Mouse (Mus musculus) layer of hippocampus, adult 18-20 months (tissue): ENCODE data around the gene Otud1. TPM values are rescaled to one million over a fixed set of nuclear protein-coding genes. Genes with fewer than 3 reads are reported as not detected.

ENCODE experiments used
- DNase-seq, 2 experiments: peaks; one replicate each; pipeline ENCODE4 v3.0.0; 2022; ENCODE audit warnings: low spot score in 2 of 2
- total RNA-seq, 2 experiments: library from RNA; stranded (reverse); gene quantifications; 2 replicates each; pipeline ENCODE4 v1.2.3; 2021

Otud1 gene
- total RNA-seq, 2 experiments from 2014 or later = 13.8 to 14.4 TPM

DNA sequence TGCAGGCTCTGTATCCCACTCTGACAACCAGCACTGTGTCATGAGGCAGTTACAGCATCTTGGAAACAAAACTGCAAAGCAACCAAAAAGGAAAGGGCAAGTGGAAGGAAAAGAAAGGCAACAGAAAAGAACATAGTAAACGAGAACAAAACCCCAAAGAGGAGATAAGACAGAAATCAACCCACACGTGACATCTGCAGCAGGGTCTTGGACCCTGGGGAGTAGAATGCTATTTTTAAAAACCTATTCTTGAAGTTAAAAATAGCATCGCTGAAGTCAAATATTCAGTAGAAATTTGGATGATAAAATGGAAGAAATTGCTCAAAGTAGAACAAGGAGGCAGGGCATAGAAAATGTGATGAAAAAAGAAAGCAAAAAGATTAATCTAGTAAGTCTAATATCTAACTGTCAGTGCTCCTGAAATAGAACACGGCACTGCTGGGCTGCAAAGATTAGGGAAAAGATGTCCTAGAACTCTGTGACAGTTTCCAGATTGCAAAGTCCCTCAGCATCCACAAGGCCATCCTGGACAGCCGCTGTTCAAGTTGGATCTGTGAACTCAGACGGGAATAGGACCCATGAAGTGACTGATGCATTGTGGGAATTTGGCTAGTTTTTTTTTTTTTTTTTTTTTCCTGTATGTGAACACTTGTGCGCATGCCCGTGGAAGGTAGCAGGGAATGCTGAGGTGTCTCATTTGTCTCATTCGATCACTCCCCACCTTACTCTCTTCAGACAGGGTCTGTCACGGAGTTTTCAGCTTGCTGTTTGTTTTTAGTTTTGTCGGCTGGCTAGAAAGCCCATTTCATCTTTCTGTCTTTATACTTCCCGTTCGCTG is 13.5 kb downstream of the Otud1 start:
- no peak for DNase-seq

- DNase-seq = no peak
Observed at GRCm38 (mm10) chr2:19682997-19683396, 25.4 kb downstream of the Otud1 start.

DNA sequence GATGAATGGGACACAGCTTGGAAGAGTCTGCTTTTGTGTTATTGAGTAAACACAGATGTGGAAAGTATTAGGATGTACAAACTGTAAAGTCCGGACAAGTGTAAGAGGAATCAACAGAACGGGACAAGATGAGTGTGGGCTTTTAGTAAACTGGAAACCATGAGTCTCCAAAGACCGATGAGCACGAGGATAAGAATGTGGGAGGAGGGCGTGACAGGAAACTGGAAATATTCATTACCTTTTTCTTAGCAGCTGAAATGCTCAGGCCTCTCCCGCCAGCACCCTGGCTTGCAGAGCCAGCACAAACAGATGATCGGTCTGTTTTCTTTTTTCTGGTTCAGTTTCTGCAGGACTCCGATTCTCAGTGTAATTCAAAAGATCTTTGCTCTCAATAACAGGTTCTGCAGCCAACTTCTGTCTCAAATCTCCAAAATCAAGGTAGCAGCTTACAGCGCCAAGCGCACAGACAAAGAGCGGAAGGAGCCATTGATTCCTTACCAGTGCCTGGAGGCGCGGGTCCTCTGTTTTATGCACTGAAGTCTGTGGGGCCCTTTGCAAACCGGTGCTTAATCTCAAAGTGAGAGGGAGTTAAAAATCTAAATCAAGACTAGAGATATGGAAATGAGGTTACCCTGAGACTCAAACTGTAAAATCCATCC is 28.1 kb downstream of the Otud1 start:
- no peak for DNase-seq

GRCm38 (mm10) chr2:19690094-19690493 is 32.5 kb downstream of the Otud1 start:
- no peak for DNase-seq

- DNase-seq = no peak
Observed at GRCm38 (mm10) chr2:19699573-19700295, 42.2 kb downstream of the Otud1 start.

- DNase-seq = peak in 1 of 2 experiments; percentile 8
Observed at GRCm38 (mm10) chr2:19701386-19701785, 43.8 kb downstream of the Otud1 start.

DNA sequence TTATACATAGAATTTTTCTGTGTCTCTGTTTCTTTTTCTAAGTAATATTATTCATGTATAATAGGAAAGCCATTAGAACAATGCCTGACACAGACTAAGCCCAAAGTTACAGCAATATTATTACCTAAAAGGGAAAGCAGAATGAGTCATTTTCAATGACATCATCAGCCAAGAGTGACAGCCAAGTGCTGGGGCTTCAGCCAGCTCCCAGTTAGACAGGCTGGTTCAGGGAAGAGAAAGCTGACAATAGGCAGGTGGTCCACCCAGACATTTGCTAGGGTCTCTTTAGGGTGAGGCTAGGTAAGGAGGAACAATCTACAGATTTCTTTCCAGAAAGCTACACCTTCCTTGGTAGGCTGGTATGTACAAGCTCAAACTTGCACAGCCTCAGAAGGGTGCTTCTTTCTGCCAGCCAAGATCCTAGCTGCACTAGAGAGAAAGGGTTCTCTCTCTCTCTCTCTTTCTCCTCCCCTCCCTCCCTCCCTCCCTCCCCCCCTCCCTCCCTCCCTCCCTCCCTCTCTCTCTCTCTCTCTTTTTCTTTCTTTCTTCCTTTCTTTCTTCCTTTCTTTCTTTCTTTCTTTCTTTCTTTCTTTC is 45.6 kb downstream of the Otud1 start:
- DNase-seq = peak; percentile 25 to 71

- DNase-seq = peak in 1 of 2 experiments; percentile 13
Observed at GRCm38 (mm10) chr2:19703670-19704069, 46.1 kb downstream of the Otud1 start.

- no peak for DNase-seq
Observed at GRCm38 (mm10) chr2:19704272-19704671, 46.7 kb downstream of the Otud1 start.

GRCm38 (mm10) chr2:19706886-19707285 is 49.3 kb downstream of the Otud1 start:
- no peak for DNase-seq

Other genes starting within 250 kb of the Otud1 start
- gene Ptf1a, start 212.1 kb upstream of the Otud1 start, total RNA-seq = not detected
- gene 4921504E06Rik, start 103.8 kb upstream of the Otud1 start, total RNA-seq = not detected